Mouse (Mus musculus): ENCODE measurements around the gene Samd15.
"Not testable (repeated sequence)": the region's sequence is repeated elsewhere in the genome, so short reads cannot be mapped to it uniquely, and the experiment has no call there.

- not testable (repeated sequence) for TF ChIP-seq RAD21 (IDR thresholded peaks at IDR 0.05; ENCODE audit: low read depth, low read length); ZC3H11A (IDR thresholded peaks at IDR 0.05; ENCODE audit: low read depth, low read length); CTCF (conservative IDR thresholded peaks at IDR 0.05 in 1 of 2, IDR thresholded peaks at IDR 0.05 in 1 of 2; ENCODE audit: low read depth in 2 of 2, low read length in 2 of 2); POLR2A (IDR thresholded peaks at IDR 0.05; ENCODE audit: low read depth, low read length); CHD1 (IDR thresholded peaks at IDR 0.05; ENCODE audit: low read depth, low read length); HCFC1 (IDR thresholded peaks at IDR 0.05; ENCODE audit: low read depth, low read length); KAT2A (IDR thresholded peaks at IDR 0.05; ENCODE audit: insufficient replicate concordance, low read length)
Measured at GRCm38 (mm10) chr12:87205789-87206188, 6.3 kb downstream of the Samd15 start.

Data from CH12.LX (cell line).